Mouse (Mus musculus) kidney, adult 11 months (tissue): Measurements from ENCODE around the gene Siah3.
A peak's percentile ranks its signal among the peaks of the same experiment; 100 is the strongest.

Experiments
- DNase-seq: peaks from one replicate; pipeline ENCODE4 v3.0.0; 2022

The Siah3 gene

GRCm38 (mm10) chr14:75525376-75526145 is 69.8 kb downstream of the Siah3 start:
- DNase-seq: no peak

- peak; percentile 78 for DNase-seq
Observed at GRCm38 (mm10) chr14:75527464-75528190, 71.8 kb downstream of the Siah3 start.

- no peak for DNase-seq
Observed at GRCm38 (mm10) chr14:75530815-75531353, 75.1 kb downstream of the Siah3 start.

GRCm38 (mm10) chr14:75539205-75539604 is 83.4 kb downstream of the Siah3 start:
- no peak for DNase-seq

GRCm38 (mm10) chr14:75540216-75540995 is 84.6 kb downstream of the Siah3 start:
- peak; percentile 61 for DNase-seq

- DNase-seq: no peak
Observed at GRCm38 (mm10) chr14:75540996-75541350, 85.2 kb downstream of the Siah3 start.

- no peak for DNase-seq
Observed at GRCm38 (mm10) chr14:75541731-75542130, 85.9 kb downstream of the Siah3 start.

- DNase-seq: peak; percentile 25
Observed at GRCm38 (mm10) chr14:75561577-75562331, 106.0 kb downstream of the Siah3 start.

GRCm38 (mm10) chr14:75565534-75566140 is 109.9 kb downstream of the Siah3 start:
- DNase-seq: peak; percentile 34

GRCm38 (mm10) chr14:75566303-75566702 is 110.5 kb downstream of the Siah3 start:
- DNase-seq: no peak

GRCm38 (mm10) chr14:75579010-75579409 is 123.2 kb downstream of the Siah3 start:
- no peak for DNase-seq
